Mouse (Mus musculus) cortical plate, adult 2 months (tissue): ENCODE measurements around the gene Tppp3.

Experiments
- CTCF ChIP-seq: fragments of 200-500 bp; IDR thresholded peaks from 2 replicates; pipeline ENCODE4 v1.5.1; 2011; ENCODE audit warnings: mild to moderate bottlenecking, control low read depth, low read length; ENCODE audit not compliant: insufficient read depth; ENCODE audit errors: extremely low read depth
- POLR2A ChIP-seq: fragments of 200-500 bp; IDR thresholded peaks from 2 replicates; pipeline ENCODE4 v1.6.1; 2011; ENCODE audit warnings: mild to moderate bottlenecking, low read length, control low read depth; ENCODE audit not compliant: insufficient read depth; ENCODE audit errors: extremely low read depth

- TF ChIP-seq CTCF (no peak), POLR2A (no peak)
These were observed 35.1 kb downstream of the Tppp3 start for GRCm38 (mm10) chr8:105436218-105436617.
